Mouse (Mus musculus) CH12.LX (cell line): ENCODE results near the gene Tmem53. TPM values are rescaled to one million over a fixed set of nuclear protein-coding genes. Genes with fewer than 3 reads are reported as not detected.

Source experiments
- DNase-seq: peaks from one replicate; pipeline ENCODE4 v3.0.0-alpha.2; 2013; ENCODE audit errors: extremely low read depth
- H3K27ac ChIP-seq: 2 replicates; pipeline ENCODE4 v1.5.1; 2012; ENCODE audit warnings: low read depth, mild to moderate bottlenecking, control low read depth, moderate library complexity; ENCODE audit not compliant: insufficient read depth
- H3K27me3 ChIP-seq: replicated peaks from 2 replicates; pipeline ENCODE3; 2012; ENCODE audit warnings: inconsistent platforms
- H3K36me3 ChIP-seq, 2 experiments: replicated peaks in 1 of 2; 2 replicates each; pipeline versions ENCODE3 to v1.6.1; 2012; ENCODE audit warnings: inconsistent platforms in 1 of 2, low read length in 1 of 2, mild to moderate bottlenecking in 1 of 2, mixed read lengths in 1 of 2, moderate library complexity in 1 of 2; ENCODE audit not compliant: control insufficient read depth in 1 of 2, insufficient read depth in 1 of 2
- H3K4me1 ChIP-seq, 2 experiments: 2 replicates each; pipeline ENCODE4 v1.6.1; 2012; ENCODE audit warnings: inconsistent platforms in 1 of 2, moderate library complexity in 1 of 2; ENCODE audit not compliant: insufficient read depth in 2 of 2, control insufficient read depth in 1 of 2
- H3K4me2 ChIP-seq: 2 replicates; pipeline ENCODE4 v1.6.1; 2012; ENCODE audit warnings: low read depth, mild to moderate bottlenecking, control low read depth; ENCODE audit not compliant: poor library complexity, insufficient read depth, severe bottlenecking
- H3K4me3 ChIP-seq, 3 experiments: fragments of 150-350 bp in 1 of 3; sonication (generic) in 1 of 3; replicated peaks in 1 of 3; 2 replicates each; pipeline versions ENCODE3 to v1.5.1; 2011 to 2012; ENCODE audit warnings: low read depth in 2 of 3, low read length in 2 of 3, mild to moderate bottlenecking in 2 of 3, moderate library complexity in 2 of 3, control low read depth in 1 of 3, improper control_type of control experiment in 1 of 3, inconsistent platforms in 1 of 3, mixed read lengths in 1 of 3; ENCODE audit not compliant: poor library complexity in 1 of 3
- H3K79me2 ChIP-seq: replicated peaks from 2 replicates; pipeline ENCODE4 v1.6.1; 2012; ENCODE audit warnings: mild to moderate bottlenecking, moderate library complexity; ENCODE audit not compliant: control insufficient read depth, poor library complexity, insufficient read depth, severe bottlenecking; ENCODE audit errors: extremely low read depth
- H3K9ac ChIP-seq: 2 replicates; pipeline ENCODE4 v1.6.1; 2012; ENCODE audit warnings: low read depth, mild to moderate bottlenecking, control low read depth, moderate library complexity; ENCODE audit not compliant: insufficient read depth
- H3K9me3 ChIP-seq: replicated peaks from 2 replicates; pipeline ENCODE3; 2012; ENCODE audit warnings: low read length, inconsistent platforms, mixed read lengths
- BHLHE40 ChIP-seq: IDR thresholded peaks from 2 replicates; pipeline ENCODE4 v1.6.1; 2011; ENCODE audit warnings: mild to moderate bottlenecking, low read depth, low read length, improper control_type of control experiment
- E2F4 ChIP-seq: IDR thresholded peaks from 2 replicates; pipeline ENCODE4 v1.6.1; 2011; ENCODE audit warnings: low read depth, low read length, improper control_type of control experiment; ENCODE audit not compliant: insufficient replicate concordance
- KAT2A ChIP-seq: IDR thresholded peaks from 2 replicates; pipeline ENCODE4 v1.6.1; 2012; ENCODE audit warnings: low read length, improper control_type of control experiment, inconsistent platforms; ENCODE audit not compliant: insufficient replicate concordance
- MAFK ChIP-seq: IDR thresholded peaks from 2 replicates; pipeline ENCODE4 v1.6.1; 2011; ENCODE audit warnings: low read length, improper control_type of control experiment; ENCODE audit not compliant: insufficient replicate concordance
- MAZ ChIP-seq: IDR thresholded peaks from 2 replicates; pipeline ENCODE4 v1.6.1; 2012; ENCODE audit warnings: low read depth, mild to moderate bottlenecking, inconsistent platforms, low read length, improper control_type of control experiment, moderate library complexity
- RAD21 ChIP-seq: IDR thresholded peaks from 2 replicates; pipeline ENCODE4 v1.6.1; 2011; ENCODE audit warnings: low read depth, mild to moderate bottlenecking, low read length, improper control_type of control experiment, moderate library complexity
- SMC3 ChIP-seq: IDR thresholded peaks from 2 replicates; pipeline ENCODE4 v1.6.1; 2011; ENCODE audit warnings: low read depth, low read length, improper control_type of control experiment
- ZKSCAN1 ChIP-seq: IDR thresholded peaks from 2 replicates; pipeline ENCODE4 v1.6.1; 2012; ENCODE audit warnings: low read depth, inconsistent platforms, low read length, improper control_type of control experiment, borderline replicate concordance
- ZMIZ1 ChIP-seq: IDR thresholded peaks from 2 replicates; pipeline ENCODE4 v1.6.1; 2012; ENCODE audit warnings: low read depth, mild to moderate bottlenecking, inconsistent platforms, low read length, improper control_type of control experiment
- ZNF384 ChIP-seq: IDR thresholded peaks from 2 replicates; pipeline ENCODE4 v1.6.1; 2012; ENCODE audit warnings: low read depth, low read length, improper control_type of control experiment, inconsistent platforms
- dilution Hi-C: fragments of 300-500 bp; cut with MboI; formaldehyde crosslinking; loops from 2 replicates; pipeline ENCODE4 v1.14.3; 2020; ENCODE audit warnings: low sequenced_read_pairs; ENCODE audit not compliant: extremely low pct_unique_long_range_greater_than_20kb, extremely low pct_ligation_motif_present
- in situ Hi-C: fragments of 300-500 bp; cut with MboI; formaldehyde crosslinking; loops from 3 replicates; pipeline ENCODE4 v1.14.3; 2019; ENCODE audit warnings: low sequenced_read_pairs, low pct_ligation_motif_present, low pct_unique_long_range_greater_than_20kb, mixed read lengths
- polyA plus RNA-seq: library from polyadenylated mRNA; unstranded; fragments of >175 nt; gene quantifications from 2 replicates; pipeline ENCODE4 v1.2.1, GENCODE M21; 2012; ENCODE audit warnings: low read depth; ENCODE audit not compliant: insufficient read length
- total RNA-seq, 2 experiments: library from RNA; depleted of rRNA; stranded (reverse); fragments of 300-350 nt in 1 of 2; fragments of >200 nt in 1 of 2; gene quantifications; 2 replicates each; pipeline ENCODE4 v1.2.3; 2012 to 2014

Tmem53 gene
- total and polyA plus RNA-seq, 3 experiments, result 1.1 to 1.4 (median 1.2) TPM

GRCm38 (mm10) chr4:117283271-117284191, 31.8 kb downstream of the Tmem53 start:
- DNase-seq, result no peak
- Histone ChIP-seq H3K27ac (no peak overlapping the region), H3K36me3 (peaks cover 72 to 95% of the 10 kb centered on the region in 2 experiments), H3K4me2 (no peak overlapping the region)
- TF ChIP-seq ZKSCAN1 (no peak), BHLHE40 (no peak)
- TF ChIP-seq, all 38 proteins: peak for 0
- no peaks in the 10 kb centered on the region for H3K9me3 ChIP-seq
- in situ Hi-C loops (no loop called here), dilution Hi-C loops (no loop called here)
- H3K4me1 ChIP-seq, result peaks cover 12 to 46% of the 10 kb centered on the region in 2 experiments
- H3K9ac ChIP-seq, result no peak overlapping the region
- H3K4me3 ChIP-seq, result no peak overlapping the region
- peaks cover 4% of the 10 kb centered on the region for H3K79me2 ChIP-seq
- no peaks in the 10 kb centered on the region for H3K27me3 ChIP-seq

DNA sequence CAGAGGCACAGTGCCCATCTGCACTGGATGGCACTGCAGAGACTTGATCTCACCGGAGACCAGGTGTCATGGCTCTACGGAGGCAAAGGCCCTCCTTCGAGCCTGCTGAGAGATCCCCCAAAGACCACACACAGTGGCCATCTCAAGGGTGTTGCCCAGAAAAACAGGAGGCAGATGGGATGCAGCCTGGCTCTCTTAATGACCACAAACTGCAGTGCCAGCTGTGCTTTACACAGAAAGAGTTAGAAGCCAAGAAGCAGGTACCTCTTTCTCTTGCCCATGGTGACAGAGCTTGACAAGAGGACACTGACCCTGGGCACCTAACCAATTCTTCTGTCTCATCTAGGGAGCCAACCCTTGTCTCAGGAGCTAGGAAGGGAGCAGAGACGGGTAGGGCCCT, 32.6 kb downstream of the Tmem53 start:
- no peak for DNase-seq
- no peak for TF ChIP-seq ZMIZ1
- no peak for TF ChIP-seq RAD21
- TF ChIP-seq SMC3, result no peak
- no peak for TF ChIP-seq MAFK
- TF ChIP-seq ZNF384, result no peak
- no peak for TF ChIP-seq ZKSCAN1
- no peak for TF ChIP-seq MAZ
- no peak for TF ChIP-seq KAT2A
- TF ChIP-seq E2F4, result no peak
- Histone ChIP-seq H3K4me2 (no peak overlapping the region), H3K4me3 (no peak overlapping the region), H3K9me3 (no peaks in the 10 kb centered on the region), H3K9ac (no peak overlapping the region), H3K4me1 (peaks cover 5 to 38% of the 10 kb centered on the region in 2 experiments), H3K27me3 (no peaks in the 10 kb centered on the region), H3K79me2 (peaks cover 4% of the 10 kb centered on the region), H3K27ac (no peak overlapping the region), H3K36me3 (peaks cover 64 to 87% of the 10 kb centered on the region in 2 experiments)
- dilution Hi-C loops, result no loop called here
- in situ Hi-C loops, result no loop called here
